Mouse (Mus musculus): Measurements from ENCODE around the gene Med12l. TPM values are rescaled to one million over a fixed set of nuclear protein-coding genes. Genes with fewer than 3 reads are reported as not detected.

Gene Med12l
- total RNA-seq, 1 experiment: 3.6 TPM

GRCm38 (mm10) chr3:59270811-59271210 lies 265.2 kb downstream of the Med12l start:
- no peak overlapping the region for H3K9ac ChIP-seq (ENCODE audit: insufficient read depth, low read depth, low read length, poor library complexity, severe bottlenecking)
- no peaks in the 10 kb centered on the region for H3K9me3 ChIP-seq (ENCODE audit: control insufficient read depth, insufficient read depth, low read depth, low read length)
- H3K27ac ChIP-seq (ENCODE audit: insufficient read depth, low read depth, low read length, poor library complexity, severe bottlenecking): no peak overlapping the region
- in situ Hi-C loops (cut with MboI; ENCODE audit: low sequenced_read_pairs in 2 of 2, unreplicated experiment in 2 of 2): no loop called here
- DNase-seq (ENCODE audit: low read depth, low spot score): no peak
- TF ChIP-seq MAFK (IDR thresholded peaks at IDR 0.05; ENCODE audit: insufficient read depth, low read depth, low read length) (no peak), ZC3H11A (IDR thresholded peaks at IDR 0.05; ENCODE audit: borderline replicate concordance, low read depth, low read length) (no peak), ZNF384 (IDR thresholded peaks at IDR 0.05; ENCODE audit: low read depth, low read length) (no peak), CHD2 (IDR thresholded peaks at IDR 0.05; ENCODE audit: low read depth, low read length) (no peak), HCFC1 (IDR thresholded peaks at IDR 0.05; ENCODE audit: borderline replicate concordance, insufficient read depth, low read length) (no peak)
- H3K4me3 ChIP-seq (ENCODE audit: insufficient read depth in 1 of 2, low read depth in 1 of 2, low read length in 2 of 2, poor library complexity in 1 of 2, severe bottlenecking in 1 of 2): no peak overlapping the region
- H3K4me1 ChIP-seq (ENCODE audit: control insufficient read depth in 2 of 2, insufficient read depth in 2 of 2, low read length in 2 of 2, poor library complexity in 1 of 2): peaks cover 0 to 6% of the 10 kb centered on the region in 2 experiments; a peak in 1 of 4 replicates
- H3K36me3 ChIP-seq (ENCODE audit: control insufficient read depth, insufficient read depth, low read length, poor library complexity, severe bottlenecking): no peaks in the 10 kb centered on the region

- H3K9me3 ChIP-seq (ENCODE audit: control insufficient read depth, insufficient read depth, low read depth, low read length): no peaks in the 10 kb centered on the region
- no peak overlapping the region for H3K4me3 ChIP-seq (ENCODE audit: insufficient read depth in 1 of 2, low read depth in 1 of 2, low read length in 2 of 2, poor library complexity in 1 of 2, severe bottlenecking in 1 of 2)
- in situ Hi-C loops (cut with MboI; ENCODE audit: low sequenced_read_pairs in 2 of 2, unreplicated experiment in 2 of 2): no loop called here
- no peak for TF ChIP-seq ZC3H11A (IDR thresholded peaks at IDR 0.05; ENCODE audit: borderline replicate concordance, low read depth, low read length)
- TF ChIP-seq ZNF384 (IDR thresholded peaks at IDR 0.05; ENCODE audit: low read depth, low read length): no peak
- TF ChIP-seq HCFC1 (IDR thresholded peaks at IDR 0.05; ENCODE audit: borderline replicate concordance, insufficient read depth, low read length): no peak
- TF ChIP-seq MAFK (IDR thresholded peaks at IDR 0.05; ENCODE audit: insufficient read depth, low read depth, low read length): no peak
- TF ChIP-seq CHD2 (IDR thresholded peaks at IDR 0.05; ENCODE audit: low read depth, low read length): no peak
- DNase-seq (ENCODE audit: low read depth, low spot score): no peak
- H3K9ac ChIP-seq (ENCODE audit: insufficient read depth, low read depth, low read length, poor library complexity, severe bottlenecking): no peak overlapping the region
- no peaks in the 10 kb centered on the region for H3K36me3 ChIP-seq (ENCODE audit: control insufficient read depth, insufficient read depth, low read length, poor library complexity, severe bottlenecking)
- peaks cover 0 to 1% of the 10 kb centered on the region in 2 experiments; a peak in 1 of 4 replicates for H3K4me1 ChIP-seq (ENCODE audit: control insufficient read depth in 2 of 2, insufficient read depth in 2 of 2, low read length in 2 of 2, poor library complexity in 1 of 2)
- no peak overlapping the region for H3K27ac ChIP-seq (ENCODE audit: insufficient read depth, low read depth, low read length, poor library complexity, severe bottlenecking)
Measured at GRCm38 (mm10) chr3:59277502-59278253, 272.1 kb downstream of the Med12l start.

GRCm38 (mm10) chr3:59278254-59278533 lies 272.6 kb downstream of the Med12l start:
- TF ChIP-seq ZNF384 (IDR thresholded peaks at IDR 0.05; ENCODE audit: low read depth, low read length): no peak
- TF ChIP-seq MAFK (IDR thresholded peaks at IDR 0.05; ENCODE audit: insufficient read depth, low read depth, low read length): no peak
- TF ChIP-seq HCFC1 (IDR thresholded peaks at IDR 0.05; ENCODE audit: borderline replicate concordance, insufficient read depth, low read length): no peak
- no peak for TF ChIP-seq CHD2 (IDR thresholded peaks at IDR 0.05; ENCODE audit: low read depth, low read length)
- no peak for TF ChIP-seq ZC3H11A (IDR thresholded peaks at IDR 0.05; ENCODE audit: borderline replicate concordance, low read depth, low read length)
- no peak for DNase-seq (ENCODE audit: low read depth, low spot score)
- H3K4me1 ChIP-seq (ENCODE audit: control insufficient read depth in 2 of 2, insufficient read depth in 2 of 2, low read length in 2 of 2, poor library complexity in 1 of 2): peaks cover 0 to 1% of the 10 kb centered on the region in 2 experiments; a peak in 1 of 4 replicates
- H3K4me3 ChIP-seq (ENCODE audit: insufficient read depth in 1 of 2, low read depth in 1 of 2, low read length in 2 of 2, poor library complexity in 1 of 2, severe bottlenecking in 1 of 2): no peak overlapping the region
- H3K9me3 ChIP-seq (ENCODE audit: control insufficient read depth, insufficient read depth, low read depth, low read length): no peaks in the 10 kb centered on the region
- H3K9ac ChIP-seq (ENCODE audit: insufficient read depth, low read depth, low read length, poor library complexity, severe bottlenecking): no peak overlapping the region
- in situ Hi-C loops (cut with MboI; ENCODE audit: low sequenced_read_pairs in 2 of 2, unreplicated experiment in 2 of 2): no loop called here
- H3K27ac ChIP-seq (ENCODE audit: insufficient read depth, low read depth, low read length, poor library complexity, severe bottlenecking): no peak overlapping the region
- H3K36me3 ChIP-seq (ENCODE audit: control insufficient read depth, insufficient read depth, low read length, poor library complexity, severe bottlenecking): no peaks in the 10 kb centered on the region

GRCm38 (mm10) chr3:59278620-59279019 lies 273.0 kb downstream of the Med12l start:
- peaks cover 0 to 1% of the 10 kb centered on the region in 2 experiments; a peak in 1 of 4 replicates for H3K4me1 ChIP-seq (ENCODE audit: control insufficient read depth in 2 of 2, insufficient read depth in 2 of 2, low read length in 2 of 2, poor library complexity in 1 of 2)
- no peaks in the 10 kb centered on the region for H3K9me3 ChIP-seq (ENCODE audit: control insufficient read depth, insufficient read depth, low read depth, low read length)
- DNase-seq (ENCODE audit: low read depth, low spot score): no peak
- no peak overlapping the region for H3K9ac ChIP-seq (ENCODE audit: insufficient read depth, low read depth, low read length, poor library complexity, severe bottlenecking)
- H3K4me3 ChIP-seq (ENCODE audit: insufficient read depth in 1 of 2, low read depth in 1 of 2, low read length in 2 of 2, poor library complexity in 1 of 2, severe bottlenecking in 1 of 2): no peak overlapping the region
- H3K27ac ChIP-seq (ENCODE audit: insufficient read depth, low read depth, low read length, poor library complexity, severe bottlenecking): no peak overlapping the region
- no peak for TF ChIP-seq ZC3H11A (IDR thresholded peaks at IDR 0.05; ENCODE audit: borderline replicate concordance, low read depth, low read length)
- TF ChIP-seq MAFK (IDR thresholded peaks at IDR 0.05; ENCODE audit: insufficient read depth, low read depth, low read length): no peak
- no peak for TF ChIP-seq ZNF384 (IDR thresholded peaks at IDR 0.05; ENCODE audit: low read depth, low read length)
- no peak for TF ChIP-seq CHD2 (IDR thresholded peaks at IDR 0.05; ENCODE audit: low read depth, low read length)
- no peak for TF ChIP-seq HCFC1 (IDR thresholded peaks at IDR 0.05; ENCODE audit: borderline replicate concordance, insufficient read depth, low read length)
- in situ Hi-C loops (cut with MboI; ENCODE audit: low sequenced_read_pairs in 2 of 2, unreplicated experiment in 2 of 2): no loop called here
- no peaks in the 10 kb centered on the region for H3K36me3 ChIP-seq (ENCODE audit: control insufficient read depth, insufficient read depth, low read length, poor library complexity, severe bottlenecking)

Data from ES-E14 (cell line).